Mouse (Mus musculus): Measurements from ENCODE around the gene Brpf3. TPM values are rescaled to one million over a fixed set of nuclear protein-coding genes. Genes with fewer than 3 reads are reported as not detected.
"Not testable (repeated sequence)": the region's sequence is repeated elsewhere in the genome, so short reads cannot be mapped to it uniquely, and the experiment has no call there.

Gene Brpf3
- total RNA-seq (2021) = 62.6 and 64.5 TPM in 2 replicates
- long read RNA-seq, experiment 1, full-length matches to known transcripts = 4 of 11 reads
- long read RNA-seq, experiment 1, partial matches to known transcripts = 3 of 11 reads
- long read RNA-seq, experiment 1, other reads (novel, unspliced or antisense) = 4 of 11 reads
- long read RNA-seq, experiment 2, full-length matches to known transcripts = 2 of 14 reads
- long read RNA-seq, experiment 2, partial matches to known transcripts = 10 of 14 reads
- long read RNA-seq, experiment 2, other reads (novel, unspliced or antisense) = 2 of 14 reads

DNA sequence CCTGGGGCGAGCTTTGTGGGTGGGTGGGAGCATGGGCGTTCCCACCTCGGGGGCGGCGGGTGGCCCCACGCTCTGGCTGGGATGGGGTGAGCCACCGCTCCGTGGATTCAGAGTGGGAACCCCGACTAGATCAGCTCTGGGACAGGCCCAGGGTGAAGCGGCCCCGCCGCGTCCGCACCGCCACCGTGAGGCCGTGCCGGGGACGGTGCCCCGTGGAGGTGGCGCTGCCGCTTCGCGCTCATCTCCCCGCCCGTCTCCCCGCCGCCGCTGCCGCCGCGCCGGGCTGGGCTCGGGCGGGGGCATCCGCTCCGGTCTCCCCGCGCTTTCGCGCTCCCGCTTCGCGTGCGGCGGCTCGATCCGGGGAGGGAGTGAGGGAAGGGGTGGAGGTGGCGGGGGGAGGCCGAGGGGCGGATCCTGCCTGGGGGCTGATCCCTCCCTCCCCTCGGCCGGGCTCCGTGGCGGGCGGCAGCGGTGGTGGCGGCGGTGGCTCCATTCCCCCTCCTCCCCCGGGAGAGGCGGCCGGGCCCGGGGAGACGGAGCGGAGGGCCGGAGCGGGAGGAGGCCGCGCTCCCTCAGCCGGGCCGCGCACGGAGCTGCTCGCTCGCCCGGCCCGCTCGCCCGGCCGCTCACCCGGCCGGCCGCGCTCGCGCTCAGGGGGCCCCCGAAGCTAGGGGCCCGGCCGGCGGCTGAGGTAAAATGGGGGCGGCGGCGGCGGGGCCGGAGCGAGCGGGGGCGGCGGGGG is at the start of gene Brpf3:
Gene Brpf3, plus strand, starts transcription at position 420 of the 742 bp plus-strand sequence.
- peak; percentile 93 for DNase-seq

DNA sequence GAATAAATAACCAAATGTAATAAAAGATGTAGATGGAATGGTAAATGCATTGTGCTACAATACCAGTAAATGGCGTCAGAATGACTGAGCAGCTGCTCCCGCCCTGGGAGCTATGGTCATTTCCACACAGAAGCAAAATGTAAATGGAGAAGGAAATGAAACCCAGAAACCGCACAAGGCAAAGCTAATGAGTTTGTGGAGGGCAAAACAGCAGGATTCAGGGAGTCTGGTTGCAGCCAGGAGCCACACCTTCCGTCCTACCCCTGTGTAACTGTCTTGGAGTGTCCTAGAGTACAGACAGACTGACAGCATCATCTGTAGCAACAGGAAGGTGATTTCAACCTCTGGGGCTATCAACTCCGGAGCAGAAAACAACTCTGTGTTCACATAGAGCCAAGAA is 44.4 kb upstream of the Brpf3 start:
- DNase-seq = no peak

DNA sequence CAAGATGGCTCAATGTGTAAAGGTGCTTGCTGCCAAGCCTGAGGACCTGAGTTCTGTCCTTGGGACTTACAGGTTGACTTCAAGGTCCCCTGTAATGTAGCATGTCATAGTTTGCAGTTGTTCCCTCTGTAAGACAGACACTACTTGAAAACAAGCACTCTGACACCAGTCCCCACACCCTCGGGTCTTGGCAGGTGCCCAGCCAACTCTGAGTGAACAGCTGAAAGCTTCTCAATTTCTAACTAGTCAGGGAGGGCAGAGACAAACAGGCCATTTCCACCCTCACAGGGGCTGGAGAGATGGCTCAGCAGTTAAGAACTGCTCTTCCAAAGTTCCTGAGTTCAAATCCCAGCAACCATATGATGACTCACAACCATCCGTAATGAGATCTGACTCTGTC is 43.4 kb upstream of the Brpf3 start:
- no peak for DNase-seq

DNA sequence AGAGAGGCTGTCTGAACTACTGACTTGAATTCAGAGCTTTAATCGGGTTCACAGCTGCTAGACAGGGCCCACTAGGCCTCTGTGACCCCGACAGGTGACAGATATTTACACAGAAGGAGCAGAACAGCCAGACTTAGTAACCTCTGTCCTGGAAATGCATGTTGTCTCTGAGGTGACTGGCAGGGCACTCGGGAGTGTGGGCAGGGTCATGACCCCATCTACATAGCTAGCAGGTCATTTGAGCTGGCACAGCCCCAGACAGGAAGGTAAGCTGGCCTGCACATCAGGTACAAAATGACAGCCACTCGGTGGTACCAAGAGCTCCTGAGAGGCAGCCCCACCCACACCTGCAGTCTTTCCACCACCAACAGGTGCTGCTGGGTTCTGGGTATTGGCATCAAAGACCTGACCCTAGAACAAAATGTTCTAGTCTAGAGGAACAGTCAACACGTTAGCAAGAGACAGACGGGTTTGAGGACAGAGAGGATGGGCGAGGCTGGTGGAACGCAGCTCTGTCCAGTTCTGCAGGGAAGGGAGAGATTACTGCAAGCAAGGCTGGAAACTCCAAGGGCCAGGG is 40.1 kb upstream of the Brpf3 start:
- DNase-seq = no peak

DNA sequence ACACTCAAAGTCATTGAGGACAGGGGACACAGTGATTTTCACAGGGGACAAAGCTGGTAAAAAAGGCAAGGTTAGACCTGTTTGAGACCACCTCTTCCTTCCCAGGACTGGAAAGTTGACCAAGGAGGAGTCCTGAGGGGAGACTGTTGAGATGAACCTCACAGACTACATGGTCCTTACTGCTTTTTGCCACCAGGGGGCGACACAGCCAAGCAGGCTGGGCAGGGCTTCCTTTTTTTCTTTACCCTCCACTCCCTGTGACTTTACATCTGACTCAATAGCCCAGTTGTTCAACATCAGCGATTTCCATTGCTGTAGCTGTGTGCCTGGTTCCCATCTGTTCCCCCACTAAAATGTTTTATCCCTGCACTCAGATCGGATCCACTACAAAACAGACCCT is 39.0 kb upstream of the Brpf3 start:
- peak; percentile 93 for DNase-seq

DNA sequence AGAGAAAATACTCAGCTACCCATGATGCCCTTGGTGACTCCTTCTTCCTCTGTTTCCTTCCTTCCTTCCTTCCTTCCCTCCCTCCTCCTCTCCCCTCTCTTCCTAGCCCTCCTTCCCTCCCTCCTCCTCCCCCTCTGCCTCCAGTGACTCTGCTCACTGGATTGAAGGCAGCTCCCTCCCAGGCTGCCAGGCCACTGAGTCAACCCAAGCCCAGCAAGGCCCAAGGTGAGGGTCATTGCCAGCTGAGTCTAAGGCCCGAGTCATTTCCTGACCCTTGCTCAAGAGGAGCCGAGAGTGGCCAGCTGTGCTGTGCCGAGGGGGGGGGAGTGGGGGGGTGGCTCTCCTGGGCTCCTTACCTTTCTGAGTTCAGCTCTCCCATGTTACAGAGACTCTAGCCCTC is 34.7 kb upstream of the Brpf3 start:
- peak; percentile 83 for DNase-seq

DNA sequence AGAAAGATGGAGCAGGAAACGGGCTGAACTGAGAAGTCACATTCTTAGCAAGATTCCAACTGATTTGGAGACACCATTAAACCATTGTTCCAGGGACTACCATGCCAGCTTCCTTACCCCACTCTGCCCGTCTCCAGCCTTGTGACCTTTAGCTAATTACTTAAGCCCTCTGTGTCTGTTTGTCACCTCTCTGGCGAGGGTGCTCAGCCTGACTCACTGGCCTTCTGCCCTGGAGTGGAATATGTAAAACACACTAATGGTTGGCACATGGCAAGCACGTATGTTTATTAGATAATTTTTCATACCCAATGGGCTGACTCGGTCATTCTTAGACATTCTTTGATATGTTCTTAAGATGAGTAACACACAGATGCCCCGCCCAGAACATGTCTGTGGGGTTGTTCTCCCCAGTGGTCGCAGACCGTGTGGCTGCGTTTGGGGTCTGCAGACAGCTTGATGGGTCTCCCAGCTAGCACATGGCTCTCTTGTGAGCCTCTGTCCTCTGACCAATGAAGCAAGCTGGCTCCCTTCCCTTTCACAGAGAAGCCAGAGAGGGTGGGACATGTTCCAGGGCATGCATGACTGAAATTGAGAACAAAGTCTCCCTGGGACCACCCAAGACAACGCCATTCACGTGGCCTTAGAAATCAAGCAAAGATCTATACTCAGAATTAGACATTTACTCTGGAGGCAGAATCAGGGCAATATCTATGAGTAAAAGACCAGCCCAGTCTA is 33.9 kb upstream of the Brpf3 start:
- no peak for DNase-seq

DNA sequence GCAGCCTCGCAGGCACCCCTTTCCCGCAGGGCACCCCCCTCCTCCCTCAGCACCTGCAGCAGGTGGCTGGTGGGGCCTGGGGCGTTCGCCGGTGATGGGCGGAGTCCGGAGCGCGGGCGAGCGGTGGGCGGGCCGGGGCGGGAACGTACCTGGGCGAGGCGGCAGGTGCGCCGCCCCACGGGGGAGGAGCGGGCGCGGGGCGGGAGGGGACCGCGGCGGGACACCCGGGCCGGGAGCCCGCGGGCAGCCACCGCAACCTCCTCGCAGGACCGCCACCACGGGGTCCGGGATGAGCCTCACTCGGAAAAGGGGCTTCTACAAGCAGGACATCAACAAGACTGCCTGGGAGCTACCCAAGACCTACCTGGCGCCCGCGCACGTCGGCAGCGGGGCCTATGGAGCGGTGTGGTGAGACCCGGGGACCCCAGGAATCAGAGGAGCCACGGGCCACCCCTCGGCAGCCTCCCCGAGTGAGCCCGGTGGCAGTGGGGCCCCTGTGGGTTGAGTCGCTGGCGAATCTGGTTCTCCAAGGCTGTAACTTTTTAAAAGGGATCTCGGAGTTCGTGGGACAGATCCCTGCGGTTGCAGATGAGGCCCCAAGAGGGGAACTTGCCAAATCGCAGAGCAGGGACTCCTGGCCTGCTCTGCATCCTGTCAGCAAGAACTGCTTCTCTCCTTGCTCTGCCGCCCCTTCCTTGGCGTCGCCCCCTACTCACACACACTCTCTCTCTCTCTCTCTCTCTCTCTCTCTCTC is 31.6 kb upstream of the Brpf3 start, which contains the start of gene Mapk13:
Gene Mapk13, plus strand, starts transcription at position 177 of the 754 bp plus-strand sequence.
- DNase-seq = peak; percentile 42

DNA sequence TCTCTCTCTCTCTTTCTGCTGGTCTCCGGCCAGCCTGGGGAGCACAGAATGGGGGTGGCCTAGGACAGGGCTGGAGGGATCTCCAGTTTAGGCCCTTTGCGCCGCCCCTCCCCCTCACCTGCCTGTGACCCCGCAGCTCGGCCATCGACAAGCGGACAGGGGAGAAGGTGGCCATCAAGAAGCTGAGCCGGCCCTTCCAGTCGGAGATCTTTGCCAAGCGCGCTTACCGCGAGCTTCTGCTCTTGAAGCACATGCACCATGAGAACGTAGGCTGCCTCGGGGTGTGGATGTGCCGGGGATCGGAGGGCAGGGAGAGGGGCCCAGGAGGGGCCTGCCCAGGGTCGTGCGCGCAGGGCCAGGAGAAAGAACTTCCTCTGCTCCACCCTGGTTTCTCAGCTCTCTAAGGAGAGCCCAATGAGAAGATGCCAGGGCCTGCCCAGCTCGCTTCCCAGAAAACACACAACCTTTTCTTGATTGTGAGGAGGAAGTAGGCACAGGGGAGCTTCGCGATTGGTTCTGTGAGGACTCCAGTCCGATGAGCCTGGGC is 30.9 kb upstream of the Brpf3 start:
- peak; percentile 53 for DNase-seq

DNA sequence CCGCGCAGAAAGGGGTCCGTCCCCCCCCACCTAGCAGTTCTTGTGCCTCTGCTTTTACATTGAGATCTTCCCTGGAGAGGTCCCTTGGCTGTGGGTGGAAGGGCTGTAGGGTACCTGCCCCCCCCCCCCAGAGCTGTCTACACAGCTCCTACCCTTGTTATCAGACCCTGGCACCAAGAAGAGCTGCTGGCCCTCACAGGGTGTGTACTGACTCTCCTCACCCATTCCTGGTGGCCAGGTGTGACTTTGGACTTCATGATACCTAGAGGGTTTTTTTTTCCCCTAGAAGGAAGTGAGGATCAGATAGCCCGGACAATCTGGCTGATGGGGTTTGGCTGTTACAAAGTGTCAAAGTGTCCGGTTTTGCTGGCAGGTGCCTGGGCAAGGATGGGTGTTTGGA is 29.6 kb upstream of the Brpf3 start:
- no peak for DNase-seq

DNA sequence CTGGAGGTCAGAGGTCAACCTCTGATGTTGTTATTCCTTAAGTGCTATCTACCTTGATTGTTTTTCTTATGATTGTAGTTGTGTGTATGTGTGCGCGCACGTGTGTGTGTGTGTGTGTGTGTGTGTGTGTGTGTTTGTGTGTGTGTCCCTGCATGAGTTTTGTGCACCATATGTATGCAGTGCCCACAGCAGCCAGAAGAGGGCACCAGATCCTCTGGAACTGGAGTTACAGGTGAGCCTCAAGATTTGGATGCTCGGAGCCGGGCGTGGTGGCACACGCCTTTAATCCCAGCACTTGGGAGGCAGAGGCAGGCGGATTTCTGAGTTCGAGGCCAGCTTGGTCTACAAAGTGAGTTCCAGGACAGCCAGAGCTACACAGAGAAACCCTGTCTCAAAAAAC is 26.6 kb upstream of the Brpf3 start:
- not testable (repeated sequence) for DNase-seq

DNA sequence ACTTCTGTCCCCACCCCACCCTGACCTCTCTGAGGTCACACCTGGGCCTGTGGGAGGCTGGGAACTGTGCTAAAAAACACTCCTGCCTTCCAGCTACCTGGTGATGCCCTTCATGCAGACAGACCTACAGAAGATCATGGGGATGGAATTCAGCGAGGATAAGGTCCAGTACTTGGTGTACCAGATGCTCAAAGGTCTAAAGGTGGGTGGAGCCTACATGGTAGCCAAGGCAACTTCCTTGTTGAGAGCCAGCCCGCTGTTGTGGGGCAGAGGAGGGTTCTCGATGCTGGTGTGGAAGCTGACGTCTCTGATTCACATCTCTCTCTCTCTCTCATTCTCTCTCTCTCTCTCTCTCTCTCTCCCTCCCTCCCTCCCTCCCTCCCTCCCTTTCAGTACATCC is 25.7 kb upstream of the Brpf3 start:
- no peak for DNase-seq

DNA sequence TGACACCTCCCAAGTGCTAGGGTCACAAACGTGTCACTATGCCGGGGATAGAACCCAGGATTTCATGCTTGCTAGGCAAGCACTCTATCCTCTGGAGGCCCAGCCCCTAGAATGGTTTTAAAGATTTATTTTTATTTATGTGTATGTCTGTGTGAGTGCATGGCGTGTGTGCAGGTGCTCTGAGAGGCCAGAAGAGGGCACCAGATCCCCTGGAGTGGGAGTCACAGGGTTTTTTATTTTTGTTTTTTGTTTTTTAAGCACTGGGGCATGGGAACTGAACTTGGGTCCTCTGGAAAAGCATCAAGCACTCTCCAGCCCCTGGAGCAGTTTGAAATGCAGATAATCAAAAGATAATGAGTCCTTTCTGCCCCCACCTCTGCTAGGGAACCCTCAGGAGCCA is 24.1 kb upstream of the Brpf3 start:
- DNase-seq = no peak

DNA sequence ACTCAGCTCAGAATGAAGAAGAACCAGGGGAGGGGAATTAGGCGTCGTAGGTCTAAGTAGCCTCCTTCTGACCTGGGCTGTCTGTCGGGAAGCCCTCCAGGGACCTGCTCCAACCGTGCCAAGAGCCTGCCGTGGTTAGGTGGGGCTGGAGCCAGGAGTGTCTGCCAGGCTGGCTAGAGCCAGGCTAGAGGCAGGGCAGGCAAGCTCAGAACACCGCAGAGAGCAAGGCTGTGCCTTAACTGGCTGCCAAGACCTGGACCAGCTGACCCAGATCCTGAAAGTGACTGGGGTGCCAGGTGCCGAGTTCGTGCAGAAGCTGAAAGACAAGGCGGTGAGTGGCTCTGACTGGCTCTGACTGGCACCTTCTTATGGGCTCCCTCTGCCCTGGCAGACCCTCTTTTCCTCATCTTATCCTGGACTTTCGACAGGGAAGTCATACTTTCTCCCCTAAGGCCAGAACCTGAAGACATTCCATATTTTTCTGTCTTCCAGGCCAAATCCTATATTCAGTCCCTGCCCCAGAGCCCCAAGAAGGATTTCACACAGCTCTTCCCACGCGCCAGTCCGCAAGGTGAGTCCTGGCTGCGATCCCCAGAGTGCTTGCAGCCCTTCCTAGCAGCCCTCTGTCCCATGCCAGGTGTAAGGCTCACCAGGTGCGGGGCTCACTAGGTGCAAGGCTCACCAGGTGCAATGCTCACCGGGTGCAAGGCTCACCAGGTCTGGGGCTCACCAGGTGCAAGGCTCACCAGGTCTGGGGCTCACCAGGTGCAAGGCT is 23.5 kb upstream of the Brpf3 start:
- peak; percentile 82 for DNase-seq

DNA sequence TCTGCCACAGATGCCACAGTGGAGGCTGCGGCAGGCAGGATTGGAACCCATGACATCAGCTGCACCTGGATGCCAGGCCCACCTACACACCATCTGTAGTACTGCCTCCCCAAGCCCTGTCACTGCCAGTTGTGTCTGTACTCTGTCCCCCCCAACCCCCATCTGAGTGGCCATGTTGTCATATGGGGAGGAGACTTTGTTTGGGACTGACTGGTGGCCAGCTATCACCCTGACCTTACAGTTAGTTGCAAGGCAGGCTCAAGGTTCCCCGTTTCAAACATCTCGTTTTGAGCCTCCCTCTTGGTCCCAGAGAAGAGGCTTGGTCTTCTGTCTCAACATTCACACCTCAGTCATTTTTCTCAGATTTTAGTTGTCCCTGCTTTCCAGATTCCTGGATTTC is 21.2 kb upstream of the Brpf3 start:
- DNase-seq = peak; percentile 63

DNA sequence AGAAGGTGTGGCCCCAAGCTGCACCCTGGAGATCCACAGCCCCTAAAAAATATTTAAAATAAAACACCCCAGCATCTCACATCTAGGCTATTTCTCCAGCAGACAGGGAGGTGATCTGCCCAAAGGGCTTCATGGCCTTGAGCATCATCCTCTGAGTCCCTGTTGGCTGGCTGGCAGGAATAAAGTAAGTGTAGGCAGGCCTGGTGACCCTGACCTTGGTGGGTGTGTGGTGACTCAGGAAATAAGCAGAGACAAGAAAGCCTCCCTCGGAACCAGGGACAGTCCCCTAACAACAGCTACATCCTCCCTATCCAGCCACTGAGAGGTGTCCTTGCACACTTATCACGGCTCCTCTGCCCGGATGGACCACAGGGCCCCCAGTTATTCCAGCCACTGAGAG is 20.1 kb upstream of the Brpf3 start:
- peak; percentile 86 for DNase-seq

DNA sequence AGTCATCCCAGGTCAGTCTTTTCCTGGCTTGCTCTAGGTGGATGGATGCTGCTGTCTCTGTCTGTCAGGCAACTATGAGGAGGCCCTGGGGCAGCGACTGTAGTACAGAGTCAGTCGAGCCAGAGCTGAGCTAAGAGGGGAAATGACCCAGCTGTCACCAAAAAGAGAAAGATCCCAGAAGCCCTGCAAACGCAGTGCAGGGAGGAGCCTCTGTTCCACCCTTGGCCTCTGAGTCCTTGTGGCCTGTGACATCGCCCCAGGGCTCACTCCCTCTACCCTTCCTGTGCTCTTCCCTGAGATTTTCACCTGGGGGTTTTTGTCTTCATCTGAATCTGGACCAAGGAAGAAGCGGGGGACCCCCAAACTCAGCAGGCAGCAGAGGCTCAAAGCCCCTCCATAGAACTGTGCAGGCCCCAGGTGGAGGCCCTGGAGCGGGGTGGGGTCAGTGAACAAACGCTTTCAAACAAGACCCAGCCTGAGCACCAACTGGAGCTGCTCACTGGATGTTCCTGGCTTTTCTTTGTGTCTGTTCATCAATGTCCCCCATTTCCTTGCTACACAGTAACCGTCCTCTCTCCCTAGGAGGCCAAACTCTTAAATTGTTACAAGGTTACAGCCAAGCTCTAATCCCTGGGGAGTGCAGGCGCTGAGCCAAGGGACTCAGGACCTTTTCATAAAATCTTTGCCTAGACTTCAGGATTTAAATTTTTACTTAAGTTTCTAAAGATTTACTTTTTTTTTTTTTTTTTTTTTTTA is 19.4 kb upstream of the Brpf3 start:
- peak; percentile 75 for DNase-seq

DNA sequence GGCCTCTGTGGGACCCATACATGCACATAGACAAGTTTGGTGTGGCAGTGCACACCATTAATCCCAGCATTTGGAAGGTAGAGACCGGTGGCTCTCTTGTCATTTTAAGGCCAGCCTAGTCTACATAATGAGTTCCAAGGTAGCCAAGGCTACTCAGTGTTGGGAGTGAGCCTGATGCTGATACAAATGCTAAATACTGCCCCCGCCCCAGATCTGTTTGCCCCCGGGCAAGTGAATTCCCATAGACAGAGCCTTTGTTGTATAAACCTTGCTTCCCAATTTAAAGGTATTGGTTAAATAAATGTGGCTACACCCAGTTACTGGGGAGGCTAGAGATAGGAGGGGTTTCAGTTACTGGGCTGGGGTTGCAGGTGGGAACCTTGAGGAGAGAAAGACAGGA is 15.9 kb upstream of the Brpf3 start:
- no peak for DNase-seq

DNA sequence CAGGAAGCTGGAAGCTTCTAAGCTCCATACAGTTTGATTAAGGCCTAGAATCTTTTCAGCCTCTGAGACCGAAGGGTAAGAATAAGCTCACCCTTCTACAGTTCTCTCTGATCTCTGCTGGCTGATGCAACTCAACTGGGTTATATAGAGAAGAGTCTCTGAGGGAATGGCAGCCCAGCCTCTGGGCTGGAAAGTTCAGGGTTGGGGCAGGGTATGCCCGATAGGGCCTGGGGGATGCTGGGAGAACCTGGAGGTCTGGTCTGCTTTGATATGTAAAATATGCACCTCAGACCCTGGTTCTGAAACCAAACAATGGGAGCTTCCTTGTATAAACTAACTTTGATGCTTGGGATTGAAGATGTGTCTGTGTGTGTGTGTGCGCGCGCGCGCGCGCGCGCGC is 13.4 kb upstream of the Brpf3 start:
- no peak for DNase-seq

DNA sequence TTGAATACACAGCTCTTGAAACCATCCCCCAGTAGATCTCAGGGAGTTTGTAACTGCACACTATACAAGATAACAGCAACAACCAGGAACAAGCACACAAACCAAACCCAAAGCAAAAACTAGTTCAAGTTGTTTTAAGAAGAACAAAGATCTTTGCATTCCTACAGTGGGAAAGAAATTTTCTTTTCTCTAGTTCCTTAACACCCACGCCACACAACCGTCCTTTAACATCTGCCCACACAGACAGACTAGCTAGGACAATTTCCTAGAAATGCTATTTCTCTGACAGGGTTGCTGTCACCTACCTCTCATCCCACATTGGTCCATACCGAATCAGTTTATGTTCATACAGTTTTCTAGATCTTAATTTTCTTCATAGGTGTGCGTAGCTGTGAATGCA is 3.9 kb upstream of the Brpf3 start:
- no peak for DNase-seq

All from adrenal gland, postnatal 14 days (tissue).